Mouse (Mus musculus): ENCODE measurements around the gene Kcnk16.

DNA sequence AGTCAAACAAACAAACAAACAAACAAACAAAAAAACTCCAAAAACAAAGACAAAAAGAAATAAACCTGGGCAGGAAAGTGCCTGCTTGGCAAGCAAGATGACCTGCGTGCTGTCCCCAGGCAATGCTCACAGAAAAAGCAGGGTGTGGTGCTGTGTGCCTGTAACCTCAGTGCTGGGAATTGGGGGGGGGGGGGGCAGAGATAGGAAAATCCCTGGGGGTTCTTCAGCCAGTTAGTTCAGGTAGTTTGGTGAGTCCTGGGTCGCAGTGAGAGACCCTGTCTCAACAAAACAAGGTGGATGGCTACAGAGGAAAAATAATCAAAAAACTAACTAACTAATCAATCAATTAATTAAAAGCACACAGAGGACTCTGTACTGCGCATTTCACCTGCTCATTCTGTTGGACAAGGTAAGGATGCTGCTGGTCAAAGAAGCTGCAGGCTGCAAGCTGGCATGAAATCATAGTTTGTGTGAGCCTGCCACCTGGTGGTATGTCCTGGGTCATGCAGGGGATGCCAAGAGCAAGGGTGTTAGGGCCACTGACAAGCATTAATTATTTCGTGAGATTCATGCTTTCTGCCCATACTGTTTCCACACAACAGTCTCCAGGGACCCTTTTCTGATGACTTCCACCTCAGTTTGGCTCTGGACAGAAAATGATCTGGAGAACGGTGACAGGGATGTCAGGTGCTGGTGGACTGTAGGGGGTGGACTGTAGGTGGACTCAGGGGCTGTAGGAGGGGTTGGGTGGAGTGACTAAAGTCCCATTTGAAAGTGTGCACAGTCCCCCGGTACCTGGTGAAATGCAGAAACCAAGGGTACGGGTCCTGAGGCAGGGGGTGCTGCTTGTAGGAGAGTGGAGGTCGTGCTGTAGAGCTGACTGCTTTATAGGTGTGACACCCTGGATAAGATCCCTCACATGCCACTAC, 10.6 kb downstream of the Kcnk16 start:
- TF ChIP-seq CTCF (IDR thresholded peaks at IDR 0.05; ENCODE audit: borderline replicate concordance, insufficient read depth, low read depth, low read length) (peak; percentile 96), POLR2A (IDR thresholded peaks at IDR 0.05; ENCODE audit: borderline replicate concordance, insufficient read depth, low read length) (no peak)

Measured in cerebellum, adult 2 months (tissue).